Mouse (Mus musculus) liver, embryonic 16.5 days (tissue): ENCODE results near the gene Myo18b. TPM values are rescaled to one million over a fixed set of nuclear protein-coding genes. Genes with fewer than 3 reads are reported as not detected.

Experiments
- ATAC-seq: fragments of 200-750 bp; cut with Nextera tagmentation; 2 replicates; pipeline ENCODE4 v1.8.0; 2017; ENCODE audit warnings: low read depth, mild to moderate bottlenecking, moderate number of reproducible peaks, moderate library complexity
- H3K27ac ChIP-seq: fragments of 300-500 bp; sonication (generic); 2 replicates; pipeline ENCODE4 v1.5.1; 2014; ENCODE audit warnings: mild to moderate bottlenecking, low read length
- H3K27me3 ChIP-seq: fragments of 300-500 bp; sonication (generic); 2 replicates; pipeline ENCODE4 v1.6.1; 2014; ENCODE audit warnings: low read depth, low read length, mixed read lengths; ENCODE audit not compliant: control insufficient read depth, insufficient read depth
- H3K36me3 ChIP-seq: fragments of 300-500 bp; sonication (generic); 2 replicates; pipeline ENCODE4 v1.6.1; 2014; ENCODE audit warnings: mild to moderate bottlenecking; ENCODE audit not compliant: control insufficient read depth, insufficient read depth
- H3K4me1 ChIP-seq: fragments of 300-500 bp; sonication (generic); 2 replicates; pipeline ENCODE4 v1.6.1; 2014; ENCODE audit warnings: low read depth, low read length, mixed read lengths; ENCODE audit not compliant: control insufficient read depth
- H3K4me2 ChIP-seq: fragments of 300-500 bp; sonication (generic); 2 replicates; pipeline ENCODE4 v1.6.1; 2014; ENCODE audit warnings: low read depth, low read length, mixed read lengths
- H3K4me3 ChIP-seq: fragments of 300-500 bp; sonication (generic); 2 replicates; pipeline ENCODE4 v1.5.1; 2014; ENCODE audit warnings: low read depth, mild to moderate bottlenecking, low read length
- H3K9ac ChIP-seq: fragments of 300-500 bp; sonication (generic); 2 replicates; pipeline ENCODE4 v1.6.1; 2014; ENCODE audit warnings: low read depth, low read length
- H3K9me3 ChIP-seq: fragments of 300-500 bp; sonication (generic); replicated peaks from 2 replicates; pipeline ENCODE4 v1.6.1; 2016; ENCODE audit warnings: low read length; ENCODE audit not compliant: control insufficient read depth
- WGBS: fragments of 180-500 bp; shearing (Covaris S2); extraction: QIAGEN DNeasy Blood & Tissue Kit; methylation state at CpG from one replicate; pipeline ENCODE4 v1.1.7; 2014; ENCODE audit not compliant: insufficient replicate concordance; 5-methylcytosine and 5-hydroxymethylcytosine counted together
- polyA plus RNA-seq: library from polyadenylated mRNA; unstranded; fragments of >200 nt; fragmentation: Nextera tagmentation; extraction: Ambion mirVana; gene quantifications from 2 replicates; pipeline ENCODE4 v1.2.1, GENCODE M21; 2015

Myo18b gene
- polyA plus RNA-seq, 1 experiment from 2014 or later = 0.45 TPM

GRCm38 (mm10) chr5:112728432-112728831 lies 167.7 kb downstream of the Myo18b start:
- H3K4me3 ChIP-seq = no peak overlapping the region
- H3K27me3 ChIP-seq = no peaks in the 10 kb centered on the region
- no peak overlapping the region for H3K4me2 ChIP-seq
- no peak overlapping the region for H3K9ac ChIP-seq
- H3K9me3 ChIP-seq = no peaks in the 10 kb centered on the region
- 68% methylated on average over 6 of the region's 6 CpGs for WGBS
- H3K4me1 ChIP-seq = no peaks in the 10 kb centered on the region
- H3K36me3 ChIP-seq = no peaks in the 10 kb centered on the region
- no peak for ATAC-seq
- H3K27ac ChIP-seq = no peak overlapping the region

GRCm38 (mm10) chr5:112718655-112719306 lies 177.4 kb downstream of the Myo18b start:
- no peaks in the 10 kb centered on the region for H3K27me3 ChIP-seq
- no peak for ATAC-seq
- 29% methylated on average over 12 of the region's 12 CpGs for WGBS

GRCm38 (mm10) chr5:112714679-112715446 lies 181.3 kb downstream of the Myo18b start:
- Histone ChIP-seq H3K9me3 (no peaks in the 10 kb centered on the region), H3K4me3 (no peak overlapping the region), H3K36me3 (no peaks in the 10 kb centered on the region), H3K9ac (no peak overlapping the region), H3K4me1 (no peaks in the 10 kb centered on the region), H3K27ac (no peak overlapping the region), H3K4me2 (no peak overlapping the region), H3K27me3 (no peaks in the 10 kb centered on the region)
- no peak for ATAC-seq
- WGBS = 42% methylated on average over 8 of the region's 8 CpGs

More at GRCm38 (mm10) chr5:112718655-112719306, 177.4 kb downstream of the Myo18b start:
- H3K4me3 ChIP-seq = no peak overlapping the region
- no peaks in the 10 kb centered on the region for H3K36me3 ChIP-seq
- no peak overlapping the region for H3K4me2 ChIP-seq
- H3K27ac ChIP-seq = no peak overlapping the region
- no peak overlapping the region for H3K9ac ChIP-seq
- no peaks in the 10 kb centered on the region for H3K9me3 ChIP-seq
- no peaks in the 10 kb centered on the region for H3K4me1 ChIP-seq

GRCm38 (mm10) chr5:112709831-112710230 lies 186.3 kb downstream of the Myo18b start:
- ATAC-seq = no peak
- Histone ChIP-seq H3K27me3 (no peaks in the 10 kb centered on the region), H3K9ac (no peak overlapping the region), H3K9me3 (no peaks in the 10 kb centered on the region), H3K4me2 (no peak overlapping the region), H3K4me3 (no peak overlapping the region), H3K27ac (no peak overlapping the region), H3K36me3 (no peaks in the 10 kb centered on the region), H3K4me1 (no peaks in the 10 kb centered on the region)

- no peak for ATAC-seq
- Histone ChIP-seq H3K9ac (no peak overlapping the region), H3K9me3 (no peaks in the 10 kb centered on the region), H3K4me1 (no peaks in the 10 kb centered on the region), H3K27ac (no peak overlapping the region), H3K36me3 (no peaks in the 10 kb centered on the region), H3K4me2 (no peak overlapping the region), H3K27me3 (no peaks in the 10 kb centered on the region), H3K4me3 (no peak overlapping the region)
Observed at GRCm38 (mm10) chr5:112708441-112708840, 187.7 kb downstream of the Myo18b start.

- Histone ChIP-seq H3K36me3 (no peaks in the 10 kb centered on the region), H3K4me3 (no peak overlapping the region), H3K9me3 (no peaks in the 10 kb centered on the region), H3K27me3 (no peaks in the 10 kb centered on the region), H3K4me2 (no peak overlapping the region), H3K4me1 (no peaks in the 10 kb centered on the region), H3K9ac (no peak overlapping the region), H3K27ac (no peak overlapping the region)
- ATAC-seq = no peak
- 62% methylated on average over 2 of the region's 2 CpGs for WGBS
Observed at GRCm38 (mm10) chr5:112707478-112707877, 188.7 kb downstream of the Myo18b start.

GRCm38 (mm10) chr5:112700794-112701193 lies 195.4 kb downstream of the Myo18b start:
- 45% methylated on average over 3 of the region's 3 CpGs for WGBS
- no peak for ATAC-seq
- Histone ChIP-seq H3K27me3 (no peaks in the 10 kb centered on the region), H3K4me3 (no peak overlapping the region), H3K4me1 (no peaks in the 10 kb centered on the region), H3K9ac (no peak overlapping the region), H3K9me3 (no peaks in the 10 kb centered on the region), H3K4me2 (no peak overlapping the region), H3K36me3 (no peaks in the 10 kb centered on the region), H3K27ac (no peak overlapping the region)

GRCm38 (mm10) chr5:112696683-112697082 lies 199.5 kb downstream of the Myo18b start:
- Histone ChIP-seq H3K4me3 (no peak overlapping the region), H3K4me1 (no peaks in the 10 kb centered on the region), H3K27me3 (no peaks in the 10 kb centered on the region), H3K27ac (no peak overlapping the region), H3K4me2 (no peak overlapping the region), H3K36me3 (no peaks in the 10 kb centered on the region), H3K9me3 (no peaks in the 10 kb centered on the region), H3K9ac (no peak overlapping the region)
- WGBS = 67% methylated on average over 4 of the region's 4 CpGs
- ATAC-seq = no peak

GRCm38 (mm10) chr5:112695254-112695711 lies 200.9 kb downstream of the Myo18b start:
- ATAC-seq = no peak
- Histone ChIP-seq H3K9me3 (no peaks in the 10 kb centered on the region), H3K4me2 (no peak overlapping the region), H3K27me3 (no peaks in the 10 kb centered on the region), H3K4me3 (no peak overlapping the region), H3K27ac (no peak overlapping the region), H3K36me3 (no peaks in the 10 kb centered on the region), H3K9ac (no peak overlapping the region), H3K4me1 (no peaks in the 10 kb centered on the region)
- 51% methylated on average over 7 of the region's 7 CpGs for WGBS
